Mouse (Mus musculus) heart, adult 2 months (tissue): ENCODE measurements around the gene Utp14a. TPM values are rescaled to one million over a fixed set of nuclear protein-coding genes. Genes with fewer than 3 reads are reported as not detected.
A peak's percentile ranks its signal among the peaks of the same experiment; 100 is the strongest.

Experiments used
- DNase-seq, 2 experiments: peaks; one replicate each; pipeline ENCODE4 v3.0.0; 2021
- H3K27ac ChIP-seq: fragments of 200-600 bp; 2 replicates; pipeline ENCODE4 v1.8.1; 2022
- H3K27me3 ChIP-seq: fragments of 200-500 bp; 2 replicates; pipeline ENCODE4 v1.6.1; 2012; ENCODE audit warnings: mild to moderate bottlenecking, low read length, inconsistent platforms, mixed read lengths; ENCODE audit not compliant: control insufficient read depth, insufficient read depth
- H3K36me3 ChIP-seq: fragments of 200-500 bp; 2 replicates; pipeline ENCODE4 v1.6.1; 2012; ENCODE audit warnings: low read length, inconsistent platforms; ENCODE audit not compliant: control insufficient read depth, insufficient read depth
- H3K4me1 ChIP-seq: fragments of 200-500 bp; 2 replicates; pipeline ENCODE4 v1.6.1; 2011; ENCODE audit warnings: low read length; ENCODE audit not compliant: control insufficient read depth, insufficient read depth
- H3K4me3 ChIP-seq: fragments of 200-600 bp; 2 replicates; pipeline ENCODE4 v1.8.1; 2022
- H3K79me2 ChIP-seq: fragments of 200-500 bp; replicated peaks from 2 replicates; pipeline ENCODE4 v1.6.1; 2012; ENCODE audit warnings: mild to moderate bottlenecking, inconsistent platforms, low read length, moderate library complexity, mixed read lengths; ENCODE audit not compliant: control insufficient read depth, insufficient read depth
- H3K9ac ChIP-seq: fragments of 200-500 bp; 2 replicates; pipeline ENCODE4 v1.6.1; 2012; ENCODE audit warnings: low read depth, mild to moderate bottlenecking, control low read depth, inconsistent platforms, low read length, mixed read lengths
- CTCF ChIP-seq: fragments of 200-600 bp; IDR thresholded peaks from 2 replicates; pipeline ENCODE4 v1.8.1; 2022; ENCODE audit warnings: antibody characterized with exemption, mild to moderate bottlenecking, moderate library complexity
- EP300 ChIP-seq: fragments of 200-500 bp; IDR thresholded peaks from 2 replicates; pipeline ENCODE4 v1.6.1; 2011; ENCODE audit warnings: low read depth, low read length, control low read depth; ENCODE audit not compliant: insufficient read depth
- POLR2A ChIP-seq: fragments of 200-500 bp; IDR thresholded peaks from 2 replicates; pipeline ENCODE4 v1.6.1; 2011; ENCODE audit warnings: mild to moderate bottlenecking, low read depth, low read length, control low read depth; ENCODE audit not compliant: insufficient read depth
- WGBS: fragments of 180-500 bp; shearing (Covaris S2); methylation state at CpG from one replicate; pipeline ENCODE4 v1.1.7; 2018; 5-methylcytosine and 5-hydroxymethylcytosine counted together
- intact Hi-C: fragments of 180-260 bp; cut with DNase I; formaldehyde crosslinking; loops from one replicate; pipeline ENCODE4 v1.15.1; 2025
- polyA plus RNA-seq: library from polyadenylated mRNA; depleted of rRNA; stranded (reverse); fragments of >200 nt; gene quantifications from 2 replicates; pipeline ENCODE4 v1.2.3, GENCODE M21; 2012; rRNA removed
- total RNA-seq, 2 experiments: library from RNA; stranded (reverse); gene quantifications; 2 replicates each; pipeline ENCODE4 v1.2.3; 2021

The Utp14a gene
- total and polyA plus RNA-seq, 3 experiments: 2.5 to 18.1 (median 14.0) TPM

- TF ChIP-seq CTCF (no peak), EP300 (no peak), POLR2A (no peak)
- H3K4me3 ChIP-seq: no peak overlapping the region
- intact Hi-C loops: no loop called here
- no peaks in the 10 kb centered on the region for H3K27me3 ChIP-seq
- H3K9ac ChIP-seq: no peak overlapping the region
- no peak for DNase-seq
- no peaks in the 10 kb centered on the region for H3K36me3 ChIP-seq
- WGBS: 66% methylated on average over 3 of the region's 3 CpGs
- no peaks in the 10 kb centered on the region for H3K79me2 ChIP-seq
- no peak overlapping the region for H3K27ac ChIP-seq
- H3K4me1 ChIP-seq: peaks cover 2% of the 10 kb centered on the region; the same call in 1 of the 2 replicates
Observed at GRCm38 (mm10) chrX:48317444-48317843, 60.8 kb downstream of the Utp14a start.

- Histone ChIP-seq H3K4me1 (peaks cover 2% of the 10 kb centered on the region; the same call in 1 of the 2 replicates), H3K27ac (no peak overlapping the region), H3K4me3 (no peak overlapping the region), H3K27me3 (no peaks in the 10 kb centered on the region), H3K36me3 (no peaks in the 10 kb centered on the region), H3K79me2 (no peaks in the 10 kb centered on the region), H3K9ac (no peak overlapping the region)
- peak; percentile 19 to 39 for DNase-seq
- 33% methylated on average over 9 of the region's 9 CpGs for WGBS
- intact Hi-C loops: no loop called here
- TF ChIP-seq CTCF (no peak), EP300 (no peak), POLR2A (no peak)
Observed at GRCm38 (mm10) chrX:48318194-48318593, 61.5 kb downstream of the Utp14a start.

Other genes starting within 250 kb of the Utp14a start
- 1 to 10 TPM; 6.6 to 8.2 TPM for gene Apln, start 222.0 kb upstream of the Utp14a start, total RNA-seq
- 7.8 and 7.9 TPM in 2 replicates for gene Apln, start 222.0 kb upstream of the Utp14a start, polyA plus RNA-seq
- gene Xpnpep2, start 148.1 kb upstream of the Utp14a start, total RNA-seq: 1 to 10 TPM; 1.5 to 1.9 TPM
- 2.1 and 4.1 TPM in 2 replicates for gene Xpnpep2, start 148.1 kb upstream of the Utp14a start, polyA plus RNA-seq
- gene Sash3, start 110.4 kb upstream of the Utp14a start, total RNA-seq: 1 to 10 TPM; 1.2 to 1.3 TPM
- 1.4 and 2.9 TPM in 2 replicates for gene Sash3, start 110.4 kb upstream of the Utp14a start, polyA plus RNA-seq
- 10 to 100 TPM; 31.2 to 32.5 TPM for gene Zdhhc9, start 48.0 kb upstream of the Utp14a start, total RNA-seq
- 25.6 and 36.4 TPM in 2 replicates for gene Zdhhc9, start 48.0 kb upstream of the Utp14a start, polyA plus RNA-seq
- 1 to 10 TPM; 5.7 to 6.0 TPM for gene Bcorl1, start 84.5 kb downstream of the Utp14a start, total RNA-seq
- gene Bcorl1, start 84.5 kb downstream of the Utp14a start, polyA plus RNA-seq: 2.2 and 2.3 TPM in 2 replicates
- 1 to 10 TPM; 4.5 to 5.0 TPM for gene Elf4, start 206.3 kb downstream of the Utp14a start, total RNA-seq
- 7.6 and 8.3 TPM in 2 replicates for gene Elf4, start 206.3 kb downstream of the Utp14a start, polyA plus RNA-seq